Mouse (Mus musculus): Measurements from ENCODE around the gene Scn1b. TPM values are rescaled to one million over a fixed set of nuclear protein-coding genes. Genes with fewer than 3 reads are reported as not detected.

Scn1b gene
- polyA plus RNA-seq, 1 experiment from 2014 or later = 7.8 TPM

DNA sequence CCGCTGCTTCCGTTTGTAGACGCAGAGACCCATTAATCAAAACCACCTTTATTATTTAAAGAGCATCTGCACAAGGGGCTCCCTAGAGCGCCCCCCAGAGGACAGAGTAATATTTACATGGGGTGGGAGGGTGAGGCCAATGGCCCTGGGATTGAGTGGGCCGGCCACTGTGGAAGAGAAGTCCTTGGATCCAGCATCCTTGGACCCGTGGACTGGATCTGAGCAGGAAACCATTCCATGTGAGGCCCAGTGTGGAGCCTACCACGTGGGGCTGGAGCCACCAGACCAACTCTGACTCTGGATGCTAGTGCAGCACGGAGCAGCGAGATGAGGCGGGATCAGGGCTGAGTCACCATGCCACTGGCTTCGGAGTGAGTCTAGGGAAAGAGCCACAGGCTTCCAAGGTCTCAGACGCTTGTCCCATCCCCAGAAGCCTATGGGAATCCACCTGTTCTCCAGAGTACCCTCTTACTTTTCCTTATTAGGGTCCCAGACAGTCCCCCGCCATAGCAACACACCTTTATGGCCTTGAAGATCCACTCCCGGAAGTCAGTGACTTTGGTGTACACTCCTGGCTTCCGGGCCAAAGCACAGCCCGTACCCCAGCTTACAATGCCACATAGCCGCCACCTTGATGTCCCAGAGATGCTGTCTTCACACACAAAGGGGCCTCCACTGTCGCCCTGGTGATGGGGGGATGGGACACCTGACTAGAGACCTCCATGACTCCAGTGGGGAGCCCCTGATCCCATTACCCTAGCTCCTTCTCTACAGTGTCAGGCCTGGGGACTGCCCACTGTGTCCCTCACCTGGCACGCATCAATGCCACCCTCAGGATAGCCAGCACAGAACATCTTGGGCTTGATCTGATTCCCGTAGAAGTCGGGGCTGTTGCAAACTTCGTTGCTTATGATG is 27.8 kb downstream of the Scn1b start:
- no peak overlapping the region for H3K4me2 ChIP-seq (replicated peaks)
- 74% methylated on average over 22 of the region's 22 CpGs for WGBS
- H3K9ac ChIP-seq = no peak overlapping the region
- H3K27me3 ChIP-seq = no peaks in the 10 kb centered on the region
- no peak overlapping the region for H3K4me3 ChIP-seq (replicated peaks)
- no peak for ATAC-seq (ENCODE audit: insufficient number of reproducible peaks, low FRiP score, low TSS enrichment, low read depth)
- no peaks in the 10 kb centered on the region for H3K9me3 ChIP-seq (replicated peaks)
- 0 out of 2 replicates have a peak, but pooled peaks cover 5% of the 10 kb centered on the region for H3K4me1 ChIP-seq
- H3K27ac ChIP-seq (replicated peaks) = no peak overlapping the region; the same call in 1 of the 2 replicates
- H3K36me3 ChIP-seq = no peaks in the 10 kb centered on the region

DNA sequence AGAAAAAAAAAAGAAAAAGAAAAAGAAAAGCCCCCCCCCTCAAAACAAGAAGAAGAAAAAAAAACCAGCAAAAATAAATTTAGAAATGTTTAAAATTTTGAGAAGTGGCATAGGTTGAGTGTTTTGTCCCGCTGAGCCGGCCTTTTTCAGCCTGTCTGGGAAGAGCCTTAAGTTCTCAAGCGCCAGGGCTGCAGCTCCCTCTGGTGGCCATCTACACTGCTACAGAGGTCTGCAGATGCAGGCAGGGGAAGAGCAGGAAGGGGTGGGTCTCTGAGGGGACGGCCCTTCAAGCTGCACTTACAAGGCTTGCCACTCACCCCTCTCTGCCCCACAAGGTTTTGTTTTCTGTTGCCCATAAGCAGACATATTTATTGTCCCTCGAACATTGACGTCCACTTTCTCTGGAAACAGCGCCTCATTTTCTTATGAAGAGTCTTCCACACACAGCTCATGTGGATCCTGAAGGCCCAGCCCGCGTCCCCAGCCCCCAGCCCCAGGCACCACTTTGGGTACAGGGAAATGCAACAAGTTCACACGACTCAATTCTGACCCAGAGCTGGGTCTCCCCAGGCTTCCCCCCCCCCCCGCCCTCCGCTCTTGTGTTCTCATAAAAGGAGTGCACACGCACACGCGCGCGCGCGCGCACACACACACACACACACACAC is 29.1 kb downstream of the Scn1b start:
- peak overlapping the region; percentile 44; the same call in 1 of the 2 replicates for H3K27ac ChIP-seq (replicated peaks)
- 0 out of 2 replicates have a peak, but pooled peaks cover 5% of the 10 kb centered on the region for H3K4me1 ChIP-seq
- peak; percentile 89 for ATAC-seq (ENCODE audit: insufficient number of reproducible peaks, low FRiP score, low TSS enrichment, low read depth)
- H3K36me3 ChIP-seq = no peaks in the 10 kb centered on the region
- no peaks in the 10 kb centered on the region for H3K27me3 ChIP-seq
- H3K9me3 ChIP-seq (replicated peaks) = no peaks in the 10 kb centered on the region
- H3K9ac ChIP-seq = no peak overlapping the region
- WGBS = 37% methylated on average over 20 of the region's 20 CpGs
- peak overlapping the region; percentile 28 for H3K4me3 ChIP-seq (replicated peaks)
- peak overlapping the region; percentile 47 for H3K4me2 ChIP-seq (replicated peaks)

DNA sequence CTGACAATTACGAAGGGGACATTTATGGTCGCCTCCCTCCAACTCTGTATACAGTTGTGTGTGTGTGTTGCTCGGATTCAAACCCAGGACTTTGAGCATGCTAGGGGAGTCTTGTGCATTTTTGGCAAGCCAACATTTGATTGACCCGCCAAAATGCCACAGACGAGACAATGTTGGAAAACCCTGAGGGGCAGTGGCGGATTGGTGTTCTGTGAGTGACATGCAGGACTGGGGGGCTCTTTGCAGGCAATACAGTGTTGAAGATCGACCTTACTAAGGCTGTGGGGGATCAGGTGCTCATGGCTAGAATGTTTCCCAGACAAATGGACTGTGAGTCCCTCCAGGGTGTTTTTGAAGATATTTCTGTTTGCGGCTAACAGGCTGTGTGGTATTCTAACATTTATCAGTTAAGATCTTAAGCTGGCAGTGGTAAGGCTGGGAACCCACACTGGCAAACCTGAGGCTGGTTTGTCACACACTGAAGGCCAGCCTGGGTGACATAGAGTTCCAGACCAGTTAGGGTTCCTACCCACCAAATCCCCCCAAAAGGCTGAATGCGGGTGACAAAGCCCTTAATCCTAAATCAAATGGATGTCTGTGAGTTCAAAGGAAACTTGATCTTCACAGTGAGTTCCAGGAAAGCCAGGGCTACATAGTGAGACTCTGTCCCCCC is 29.8 kb downstream of the Scn1b start:
- Histone ChIP-seq H3K27me3 (no peaks in the 10 kb centered on the region), H3K4me1 (0 out of 2 replicates have a peak, but pooled peaks cover 5% of the 10 kb centered on the region), H3K9ac (no peak overlapping the region), H3K4me2 (replicated peaks) (no peak overlapping the region), H3K36me3 (no peaks in the 10 kb centered on the region), H3K9me3 (replicated peaks) (no peaks in the 10 kb centered on the region), H3K27ac (replicated peaks) (0 out of 2 replicates have a peak overlapping the region, but pooled peaks have one; percentile 17), H3K4me3 (replicated peaks) (no peak overlapping the region)
- WGBS = 57% methylated on average over 9 of the region's 9 CpGs
- ATAC-seq (ENCODE audit: insufficient number of reproducible peaks, low FRiP score, low TSS enrichment, low read depth) = no peak

DNA sequence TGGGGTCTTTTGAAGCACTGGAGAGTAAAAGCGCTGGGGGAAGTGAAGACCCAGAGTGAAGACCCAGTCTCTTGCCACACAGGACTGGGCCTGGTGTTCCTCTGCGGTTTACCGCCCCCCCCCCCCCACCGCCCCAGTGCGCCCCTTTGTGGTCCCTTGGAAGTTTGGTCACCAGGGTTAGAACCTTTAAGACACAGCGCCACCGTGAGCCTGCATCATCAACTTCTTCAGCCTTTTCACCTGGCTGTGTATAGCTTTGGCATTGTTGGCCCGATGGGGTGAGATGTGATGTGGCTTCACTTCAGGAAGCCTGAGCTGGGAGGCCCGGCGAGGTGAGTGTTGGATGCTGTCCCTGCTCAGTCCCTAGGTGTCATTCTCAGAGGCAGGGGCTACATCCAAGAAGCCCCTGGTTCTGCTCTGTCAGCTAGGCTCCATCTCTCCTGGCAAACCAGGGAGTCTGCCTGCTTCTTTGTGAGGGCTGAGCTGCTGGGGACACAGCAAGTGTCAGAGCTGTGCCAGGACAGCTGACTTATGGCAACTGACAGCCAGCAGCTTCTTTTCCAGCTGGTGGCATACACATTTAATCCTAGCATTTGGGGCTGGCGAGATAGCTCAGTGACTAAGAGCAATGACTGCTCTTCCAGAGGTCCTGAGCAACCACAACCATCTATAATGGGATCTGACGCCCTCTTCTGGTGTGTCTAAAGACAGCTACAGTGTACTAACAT is 31.9 kb downstream of the Scn1b start:
- no peak overlapping the region for H3K9ac ChIP-seq
- H3K4me1 ChIP-seq = 0 out of 2 replicates have a peak, but pooled peaks cover 5% of the 10 kb centered on the region
- no peak overlapping the region for H3K27ac ChIP-seq (replicated peaks)
- H3K27me3 ChIP-seq = no peaks in the 10 kb centered on the region
- no peak overlapping the region for H3K4me3 ChIP-seq (replicated peaks)
- no peak for ATAC-seq (ENCODE audit: insufficient number of reproducible peaks, low FRiP score, low TSS enrichment, low read depth)
- no peak overlapping the region for H3K4me2 ChIP-seq (replicated peaks)
- H3K36me3 ChIP-seq = no peaks in the 10 kb centered on the region
- no peaks in the 10 kb centered on the region for H3K9me3 ChIP-seq (replicated peaks)
- 23% methylated on average over 12 of the region's 12 CpGs for WGBS

DNA sequence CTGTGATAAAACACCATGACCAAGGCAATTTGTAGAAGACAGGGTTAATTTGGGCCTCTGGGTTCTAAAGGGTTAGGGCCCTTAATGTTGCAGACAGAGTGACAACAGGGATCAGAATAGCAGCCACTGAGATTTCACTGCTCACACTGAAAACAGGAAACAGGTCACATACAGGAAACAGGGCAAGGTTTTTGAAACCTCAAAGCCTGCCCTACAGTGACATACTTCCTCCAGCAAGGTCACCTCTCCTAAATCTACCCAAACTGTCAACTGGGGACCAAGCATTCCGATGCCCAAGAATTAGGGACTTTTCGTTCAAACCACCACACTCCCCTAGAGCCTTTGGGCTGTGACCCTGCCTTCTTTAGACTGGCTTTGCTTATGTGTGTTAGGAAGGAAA is 37.1 kb downstream of the Scn1b start:
- H3K36me3 ChIP-seq = no peaks in the 10 kb centered on the region
- peaks cover 7% of the 10 kb centered on the region; the same call in 1 of the 2 replicates for H3K4me1 ChIP-seq
- H3K4me2 ChIP-seq (replicated peaks) = no peak overlapping the region
- no peak overlapping the region for H3K9ac ChIP-seq
- H3K9me3 ChIP-seq (replicated peaks) = no peaks in the 10 kb centered on the region
- H3K4me3 ChIP-seq (replicated peaks) = no peak overlapping the region
- ATAC-seq (ENCODE audit: insufficient number of reproducible peaks, low FRiP score, low TSS enrichment, low read depth) = no peak
- H3K27ac ChIP-seq (replicated peaks) = no peak overlapping the region
- WGBS = 89% methylated on average over 2 of the region's 2 CpGs
- no peaks in the 10 kb centered on the region for H3K27me3 ChIP-seq

DNA sequence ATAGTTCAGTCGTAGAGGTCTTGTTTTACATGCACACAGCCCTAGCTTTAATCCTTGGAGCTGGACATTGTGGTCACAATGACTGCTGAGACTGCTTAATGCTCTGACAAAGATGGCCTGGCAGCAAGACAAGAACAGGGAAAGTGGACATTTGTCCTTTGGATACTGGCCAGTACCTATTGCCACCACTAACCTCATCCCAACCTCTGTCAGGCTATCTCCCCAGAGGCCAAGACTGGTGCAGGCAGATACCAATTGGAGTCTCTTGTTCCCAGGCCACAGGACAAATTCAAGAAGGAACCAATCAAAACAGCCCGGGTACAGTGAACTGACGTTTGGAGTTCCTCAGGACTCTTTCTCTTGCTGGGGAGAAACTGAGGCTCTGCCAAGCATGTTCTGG is 38.6 kb downstream of the Scn1b start:
- ATAC-seq (ENCODE audit: insufficient number of reproducible peaks, low FRiP score, low TSS enrichment, low read depth) = no peak

DNA sequence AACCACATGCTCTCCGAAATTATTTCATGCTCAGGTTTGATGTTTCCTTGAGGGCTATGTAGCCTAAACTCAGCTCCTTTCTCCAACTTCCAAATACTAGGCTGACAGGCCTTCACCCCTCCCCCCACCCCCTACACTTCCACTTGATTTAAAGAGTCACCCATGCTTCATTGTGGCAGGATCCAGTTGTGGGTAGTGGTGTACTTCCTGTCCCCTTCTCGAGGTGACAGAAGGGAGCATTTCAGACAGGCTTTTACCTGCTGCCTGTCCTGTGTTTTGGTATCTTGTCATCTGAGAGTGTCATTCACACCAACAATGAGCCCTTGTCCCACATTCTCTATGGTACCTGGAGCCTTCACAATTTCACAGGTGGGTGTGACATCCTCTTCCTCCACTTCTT is 39.5 kb downstream of the Scn1b start:
- 43% methylated on average over 2 of the region's 2 CpGs for WGBS
- no peak overlapping the region for H3K4me2 ChIP-seq (replicated peaks)
- ATAC-seq (ENCODE audit: insufficient number of reproducible peaks, low FRiP score, low TSS enrichment, low read depth) = no peak
- H3K36me3 ChIP-seq = no peaks in the 10 kb centered on the region
- peaks cover 24% of the 10 kb centered on the region for H3K4me1 ChIP-seq
- no peaks in the 10 kb centered on the region for H3K27me3 ChIP-seq
- no peaks in the 10 kb centered on the region for H3K9me3 ChIP-seq (replicated peaks)
- H3K9ac ChIP-seq = no peak overlapping the region
- no peak overlapping the region for H3K27ac ChIP-seq (replicated peaks)
- no peak overlapping the region for H3K4me3 ChIP-seq (replicated peaks)

More for the DNA sequence above, 38.6 kb downstream of the Scn1b start:
- Histone ChIP-seq H3K27ac (replicated peaks) (no peak overlapping the region), H3K9me3 (replicated peaks) (no peaks in the 10 kb centered on the region), H3K4me3 (replicated peaks) (no peak overlapping the region), H3K9ac (no peak overlapping the region), H3K4me1 (peaks cover 18% of the 10 kb centered on the region), H3K36me3 (no peaks in the 10 kb centered on the region), H3K27me3 (no peaks in the 10 kb centered on the region), H3K4me2 (replicated peaks) (no peak overlapping the region)
- WGBS = 70% methylated on average over 3 of the region's 3 CpGs

DNA sequence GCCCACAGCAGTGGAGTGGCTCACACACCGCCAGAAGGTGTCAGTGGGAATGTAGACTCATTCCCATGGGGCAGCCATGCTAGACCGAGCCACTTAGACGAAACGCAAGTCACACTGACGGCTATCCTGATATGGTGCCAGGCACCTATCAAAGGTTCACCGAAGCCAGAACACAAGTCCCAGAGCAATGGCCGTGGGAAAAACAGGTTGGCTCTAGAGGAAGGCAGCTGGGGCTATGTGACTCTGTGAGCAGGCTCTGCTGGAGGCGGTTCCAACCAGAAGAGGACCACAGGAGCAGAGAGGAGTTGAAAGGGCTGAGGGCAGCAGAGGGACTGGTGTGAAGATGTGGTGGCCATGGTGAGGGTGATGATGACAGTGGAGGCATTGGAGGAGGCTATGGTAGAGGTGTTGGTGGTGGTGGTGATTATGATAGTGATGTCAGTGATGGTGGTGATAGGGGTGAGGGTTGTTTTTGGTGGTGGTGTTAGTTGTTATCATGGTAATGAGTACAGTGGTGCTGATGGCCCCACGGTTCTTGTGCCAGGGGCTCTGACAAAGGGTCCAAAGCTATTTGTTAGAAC is 40.5 kb downstream of the Scn1b start:
- Histone ChIP-seq H3K36me3 (no peaks in the 10 kb centered on the region), H3K4me1 (peaks cover 24% of the 10 kb centered on the region), H3K27ac (replicated peaks) (0 out of 2 replicates have a peak overlapping the region, but pooled peaks have one; percentile 0), H3K4me2 (replicated peaks) (no peak overlapping the region), H3K4me3 (replicated peaks) (no peak overlapping the region), H3K27me3 (no peaks in the 10 kb centered on the region), H3K9me3 (replicated peaks) (no peaks in the 10 kb centered on the region), H3K9ac (no peak overlapping the region)
- no peak for ATAC-seq (ENCODE audit: insufficient number of reproducible peaks, low FRiP score, low TSS enrichment, low read depth)
- WGBS = 88% methylated on average over 9 of the region's 9 CpGs

DNA sequence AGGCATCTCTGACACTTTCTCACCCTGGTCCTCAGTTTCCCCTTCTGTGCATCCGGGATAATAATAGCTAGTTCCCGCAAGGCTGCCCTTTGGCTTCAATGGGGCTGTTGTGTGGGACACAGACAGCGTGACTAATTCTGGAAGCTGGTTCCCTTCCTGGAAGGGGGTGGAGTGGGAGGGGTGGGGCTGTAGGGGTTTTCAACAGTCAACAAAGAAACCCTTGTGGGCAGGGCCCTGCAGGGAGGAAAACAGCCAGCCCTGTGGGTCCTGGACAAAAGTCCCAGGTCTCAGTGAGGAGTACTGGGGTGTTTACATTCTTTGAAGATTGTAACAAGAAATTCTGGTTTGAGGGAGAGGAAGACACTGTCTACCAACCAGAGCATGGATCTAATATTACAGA is 41.6 kb downstream of the Scn1b start:
- whole genome bisulfite sequencing = 18% methylated on average over 3 of the region's 3 CpGs
- no peaks in the 10 kb centered on the region for H3K9me3 ChIP-seq (replicated peaks)
- ATAC-seq (ENCODE audit: insufficient number of reproducible peaks, low FRiP score, low TSS enrichment, low read depth) = no peak; the same call in 1 of the 2 replicates
- no peak overlapping the region for H3K9ac ChIP-seq
- no peaks in the 10 kb centered on the region for H3K36me3 ChIP-seq
- no peak overlapping the region for H3K4me3 ChIP-seq (replicated peaks)
- H3K27ac ChIP-seq (replicated peaks) = peak overlapping the region; percentile 60
- H3K27me3 ChIP-seq = no peaks in the 10 kb centered on the region
- no peak overlapping the region for H3K4me2 ChIP-seq (replicated peaks)
- H3K4me1 ChIP-seq = peaks cover 24% of the 10 kb centered on the region

DNA sequence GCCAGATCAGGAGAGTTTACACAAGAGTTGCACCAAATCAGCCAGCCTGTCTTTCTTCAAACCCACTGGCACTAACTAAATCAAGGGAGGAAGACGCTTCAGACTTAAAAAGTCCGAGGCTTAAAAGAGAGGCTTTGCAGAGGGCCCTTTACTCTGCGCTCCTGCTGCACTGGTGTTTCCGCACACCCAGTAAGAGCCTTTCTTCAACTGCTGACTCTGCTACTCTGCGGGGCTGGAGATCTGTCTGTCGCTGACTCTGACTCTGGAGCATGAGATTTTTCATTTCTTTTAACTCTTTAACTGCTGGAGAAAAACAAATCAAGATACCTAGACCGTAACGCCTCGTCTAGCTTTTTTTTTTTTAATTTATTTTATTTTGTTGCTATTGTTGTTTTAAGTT is 42.7 kb downstream of the Scn1b start:
- no peak overlapping the region for H3K4me3 ChIP-seq (replicated peaks)
- no peaks in the 10 kb centered on the region for H3K36me3 ChIP-seq
- no peak overlapping the region for H3K9ac ChIP-seq
- 37% methylated on average over 9 of the region's 9 CpGs for WGBS
- H3K27ac ChIP-seq (replicated peaks) = peak overlapping the region; percentile 60
- H3K9me3 ChIP-seq (replicated peaks) = no peaks in the 10 kb centered on the region
- no peak overlapping the region for H3K4me2 ChIP-seq (replicated peaks)
- ATAC-seq (ENCODE audit: insufficient number of reproducible peaks, low FRiP score, low TSS enrichment, low read depth) = no peak
- no peaks in the 10 kb centered on the region for H3K27me3 ChIP-seq
- peaks cover 24% of the 10 kb centered on the region for H3K4me1 ChIP-seq

Measured in embryonic facial prominence, embryonic 15.5 days (tissue).